Comparison of ENCODE assay signal across 12 mouse cellular contexts in the genomic region with DNA sequence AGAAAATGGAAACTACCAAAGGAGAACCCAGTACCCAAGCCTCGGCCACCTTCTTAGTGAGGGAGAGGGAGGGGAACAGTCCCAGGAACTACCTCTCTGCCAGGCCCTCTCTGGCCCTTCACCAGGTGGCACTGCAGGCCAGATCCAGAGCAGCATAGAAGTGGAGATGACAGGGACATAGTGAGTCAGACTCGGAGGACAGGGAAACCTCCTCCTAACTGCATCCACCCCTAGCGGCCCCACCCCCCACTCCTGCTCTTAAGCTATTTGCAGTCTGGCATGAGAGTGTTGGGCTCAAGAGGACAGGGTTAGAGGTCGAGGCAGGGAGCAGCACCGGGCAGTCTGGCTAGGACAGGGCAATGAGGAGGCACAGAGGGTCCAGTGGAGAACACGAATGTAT. TPM values are rescaled to one million over a fixed set of nuclear protein-coding genes. Genes with fewer than 3 reads are reported as not detected.
A peak's percentile ranks its signal among the peaks of the same experiment; 100 is the strongest.
DNase-seq lines count a peak whose midpoint lies in the region; ATAC-seq and TF ChIP-seq lines count a peak whose summit lies in the region.
"Had no signal": no experiment of that assay in that cellular context is flagged by ENCODE, and none has a peak within 500 bp of the region (broad histone marks: within the 10 kb centered on the region; RNA-seq: fewer than 3 reads in every experiment).

No protein-coding gene starts in this region.

- H3K4me2 ChIP-seq in heart, postnatal 0 days (ENCODE audit: low read depth, low read length), result no peak overlapping the region
- no peak overlapping the region for H3K4me2 ChIP-seq in midbrain, postnatal 0 days (ENCODE audit: low read depth, low read length, poor library complexity, severe bottlenecking)
- H3K4me2 ChIP-seq in midbrain, embryonic 14.5 days (ENCODE audit: low read length), result no peak overlapping the region
- H3K4me2 ChIP-seq in stomach, postnatal 0 days (replicated peaks; ENCODE audit: low read depth), result no peak overlapping the region
- H3K4me2 ChIP-seq: lung, embryonic 14.5 days had no signal

- peak; percentile 51; the same call in 1 of the 2 replicates for ATAC-seq in heart, postnatal 0 days (ENCODE audit: insufficient read depth, low read depth)
- ATAC-seq in midbrain, postnatal 0 days (ENCODE audit: low FRiP score), result no peak
- no peak for ATAC-seq in midbrain, embryonic 14.5 days (ENCODE audit: low FRiP score, low TSS enrichment)
- peak; percentile 43; the same call in 1 of the 2 replicates for ATAC-seq in stomach, postnatal 0 days (ENCODE audit: low FRiP score, low TSS enrichment)
- no peak for ATAC-seq in CD4-positive, CD25-positive, alpha-beta regulatory T cell, adult 4 months

- no peak overlapping the region for H3K9ac ChIP-seq in heart, postnatal 0 days (replicated peaks; ENCODE audit: low read depth, low read length)
- no peak overlapping the region for H3K9ac ChIP-seq in midbrain, postnatal 0 days (replicated peaks; ENCODE audit: low read length, poor library complexity, severe bottlenecking)
- H3K9ac ChIP-seq in midbrain, embryonic 14.5 days (replicated peaks; ENCODE audit: low read length), result no peak overlapping the region
- no peak overlapping the region for H3K9ac ChIP-seq in stomach, postnatal 0 days (ENCODE audit: low read length)
- H3K9ac ChIP-seq: lung, embryonic 14.5 days had no signal

- no peaks in the 10 kb centered on the region for H3K9me3 ChIP-seq in heart, postnatal 0 days (replicated peaks; ENCODE audit: control insufficient read depth, low read length)
- H3K9me3 ChIP-seq in midbrain, postnatal 0 days (ENCODE audit: low read length), result no peaks in the 10 kb centered on the region
- no peaks in the 10 kb centered on the region for H3K9me3 ChIP-seq in midbrain, embryonic 14.5 days (ENCODE audit: control insufficient read depth, low read length)
- H3K9me3 ChIP-seq in embryonic facial prominence, embryonic 10.5 days, result no peaks in the 10 kb centered on the region
- H3K9me3 ChIP-seq in stomach, postnatal 0 days (ENCODE audit: control insufficient read depth, low read length), result no peaks in the 10 kb centered on the region
- H3K9me3 ChIP-seq: forebrain, embryonic 10.5 days had no signal

- no peak overlapping the region for H3K27ac ChIP-seq in heart, postnatal 0 days (ENCODE audit: low read depth)
- H3K27ac ChIP-seq in midbrain, postnatal 0 days (ENCODE audit: low read depth, low read length), result no peak overlapping the region
- no peak overlapping the region for H3K27ac ChIP-seq in midbrain, embryonic 14.5 days (replicated peaks; ENCODE audit: low read depth, low read length)
- H3K27ac ChIP-seq in embryonic facial prominence, embryonic 10.5 days (replicated peaks), result 0 out of 2 replicates have a peak overlapping the region, but pooled peaks have one; percentile 15
- H3K27ac ChIP-seq in stomach, postnatal 0 days (replicated peaks), result no peak overlapping the region
- H3K27ac ChIP-seq: forebrain, embryonic 10.5 days had no signal

- DNase-seq in heart, postnatal 0 days (ENCODE audit: low spot score), result peak; percentile 28
- no peak for DNase-seq in heart, adult 18-20 months
- DNase-seq in midbrain, postnatal 0 days (ENCODE audit: low spot score), result no peak
- DNase-seq in midbrain, embryonic 14.5 days, result no peak
- no peak for DNase-seq in embryonic facial prominence, embryonic 10.5 days (ENCODE audit: low spot score)
- DNase-seq in stomach, postnatal 0 days (ENCODE audit: low spot score), result no peak
- no peak for DNase-seq in natural killer cell, adult 2 months (ENCODE audit: low spot score in 2 of 2)
- DNase-seq: kidney, adult 11 months; lung, embryonic 14.5 days; spleen, adult 18-20 months had no signal

- TF ChIP-seq EP300 in heart, postnatal 0 days (IDR thresholded peaks at IDR 0.05; ENCODE audit: low read depth), result no peak
- no peak for TF ChIP-seq EP300 in stomach, postnatal 0 days (optimal IDR thresholded peaks at IDR 0.05)

- WGBS in heart, postnatal 0 days, result 28% methylated on average over 6 of the region's 6 CpGs
- 39% methylated on average over 6 of the region's 6 CpGs for WGBS in midbrain, postnatal 0 days
- 38% methylated on average over 6 of the region's 6 CpGs for WGBS in midbrain, embryonic 14.5 days
- WGBS in embryonic facial prominence, embryonic 10.5 days, result 27% methylated on average over 6 of the region's 6 CpGs
- WGBS in stomach, postnatal 0 days, result 34% methylated on average over 6 of the region's 6 CpGs

- H3K4me1 ChIP-seq in heart, postnatal 0 days (ENCODE audit: control insufficient read depth, insufficient read depth), result peaks cover 18% of the 10 kb centered on the region
- peaks cover 4% of the 10 kb centered on the region; the same call in 1 of the 2 replicates for H3K4me1 ChIP-seq in midbrain, postnatal 0 days (ENCODE audit: insufficient read depth, low read length)
- no peaks in the 10 kb centered on the region for H3K4me1 ChIP-seq in midbrain, embryonic 14.5 days (ENCODE audit: control insufficient read depth, insufficient read depth, low read length)
- peaks cover 51% of the 10 kb centered on the region for H3K4me1 ChIP-seq in embryonic facial prominence, embryonic 10.5 days
- H3K4me1 ChIP-seq in stomach, postnatal 0 days (replicated peaks; ENCODE audit: control insufficient read depth, insufficient read depth), result no peaks in the 10 kb centered on the region

- H3K4me3 ChIP-seq in heart, postnatal 0 days (ENCODE audit: low read depth, low read length), result no peak overlapping the region
- no peak overlapping the region for H3K4me3 ChIP-seq in midbrain, postnatal 0 days (ENCODE audit: low read depth, low read length)
- H3K4me3 ChIP-seq in midbrain, embryonic 14.5 days (replicated peaks; ENCODE audit: low read depth, low read length), result no peak overlapping the region
- no peak overlapping the region for H3K4me3 ChIP-seq in embryonic facial prominence, embryonic 10.5 days
- no peak overlapping the region for H3K4me3 ChIP-seq in stomach, postnatal 0 days (ENCODE audit: low read depth, low read length)
- H3K4me3 ChIP-seq: forebrain, embryonic 10.5 days had no signal

- peaks cover 52% of the 10 kb centered on the region for H3K36me3 ChIP-seq in heart, postnatal 0 days (replicated peaks; ENCODE audit: control insufficient read depth, insufficient read depth, low read length)
- no peaks in the 10 kb centered on the region; the same call in 1 of the 2 replicates for H3K36me3 ChIP-seq in midbrain, postnatal 0 days (ENCODE audit: insufficient read depth, low read length)
- no peaks in the 10 kb centered on the region for H3K36me3 ChIP-seq in midbrain, embryonic 14.5 days (ENCODE audit: control insufficient read depth, insufficient read depth, low read length)
- H3K36me3 ChIP-seq in embryonic facial prominence, embryonic 10.5 days (replicated peaks), result peaks cover 57% of the 10 kb centered on the region
- H3K36me3 ChIP-seq in stomach, postnatal 0 days (ENCODE audit: control insufficient read depth, insufficient read depth, low read length), result peaks cover 8% of the 10 kb centered on the region

- H3K27me3 ChIP-seq in heart, postnatal 0 days (ENCODE audit: control insufficient read depth, insufficient read depth, low read length), result peaks cover 7% of the 10 kb centered on the region; the same call in 1 of the 2 replicates
- H3K27me3 ChIP-seq in midbrain, postnatal 0 days (ENCODE audit: insufficient read depth, low read length), result no peaks in the 10 kb centered on the region; the same call in 1 of the 2 replicates
- H3K27me3 ChIP-seq in midbrain, embryonic 14.5 days (ENCODE audit: control insufficient read depth, insufficient read depth, low read length), result peaks cover 9% of the 10 kb centered on the region; the same call in 1 of the 2 replicates
- H3K27me3 ChIP-seq in embryonic facial prominence, embryonic 10.5 days (replicated peaks; ENCODE audit: low read depth, poor library complexity, severe bottlenecking), result peaks cover 30% of the 10 kb centered on the region
- no peaks in the 10 kb centered on the region for H3K27me3 ChIP-seq in stomach, postnatal 0 days (ENCODE audit: control insufficient read depth, insufficient read depth, low read length)

- peak; percentile 52 for TF ChIP-seq CTCF in heart, postnatal 0 days (IDR thresholded peaks at IDR 0.05; ENCODE audit: low read depth)
- TF ChIP-seq CTCF in midbrain, postnatal 0 days (IDR thresholded peaks at IDR 0.05), result peak; percentile 40
- TF ChIP-seq CTCF in stomach, postnatal 0 days (IDR thresholded peaks at IDR 0.05; ENCODE audit: low read depth), result peak; percentile 59

RNA-seq across cellular contexts. Expression of a gene that starts 2.6 kb away (rescaled TPM):
- 2.0 TPM in 1 of 2 replicates, not detected in the other for total RNA-seq in heart, postnatal 0 days (2014; rRNA removed; ENCODE audit: low replicate concordance)
- polyA plus RNA-seq in heart, postnatal 0 days (2015; fragmentation: Nextera tagmentation; extraction: Ambion mirVana), result 0.40 and 0.55 TPM in 2 replicates
- under 1 TPM; 0.27 to 0.36 TPM for total RNA-seq in heart, adult 18-20 months (2021)
- total RNA-seq in midbrain, postnatal 0 days (2014; rRNA removed), result 4.9 and 7.9 TPM in 2 replicates
- polyA plus RNA-seq in midbrain, postnatal 0 days (2015; fragmentation: Nextera tagmentation; extraction: Ambion mirVana), result 2.2 and 2.4 TPM in 2 replicates
- 1.3 and 1.7 TPM in 2 replicates for polyA plus RNA-seq in midbrain, embryonic 14.5 days (2014; fragmentation: Nextera tagmentation; extraction: Ambion mirVana)
- polyA plus RNA-seq in embryonic facial prominence, embryonic 10.5 days (2016; fragmentation: Nextera tagmentation; extraction: Ambion mirVana), result 2.3 TPM in 2 replicates
- polyA plus RNA-seq in stomach, postnatal 0 days (2015; fragmentation: Nextera tagmentation; extraction: Ambion mirVana), result 0.62 and 0.67 TPM in 2 replicates
- polyA plus RNA-seq in CD4-positive, CD25-positive, alpha-beta regulatory T cell, adult 4 months (2017; shearing (Covaris generic)), result not detected

RNA-seq across cellular contexts. Expression of a gene that starts 15.5 kb away (rescaled TPM):
- total RNA-seq in heart, postnatal 0 days (2014; rRNA removed; ENCODE audit: low replicate concordance), result 272 and 285 TPM in 2 replicates
- polyA plus RNA-seq in heart, postnatal 0 days (2015; fragmentation: Nextera tagmentation; extraction: Ambion mirVana), result 244 and 250 TPM in 2 replicates
- total RNA-seq in heart, adult 18-20 months (2021), result 100 to 1,000 TPM; 120 to 144 TPM
- 239 and 278 TPM in 2 replicates for total RNA-seq in midbrain, postnatal 0 days (2014; rRNA removed)
- polyA plus RNA-seq in midbrain, postnatal 0 days (2015; fragmentation: Nextera tagmentation; extraction: Ambion mirVana), result 268 and 317 TPM in 2 replicates
- 93.5 and 112 TPM in 2 replicates for polyA plus RNA-seq in midbrain, embryonic 14.5 days (2014; fragmentation: Nextera tagmentation; extraction: Ambion mirVana)
- 131 and 134 TPM in 2 replicates for polyA plus RNA-seq in embryonic facial prominence, embryonic 10.5 days (2016; fragmentation: Nextera tagmentation; extraction: Ambion mirVana)
- polyA plus RNA-seq in stomach, postnatal 0 days (2015; fragmentation: Nextera tagmentation; extraction: Ambion mirVana), result 178 TPM in 2 replicates
- 10 to 100 TPM; 17.4 to 29.5 TPM for polyA plus RNA-seq in CD4-positive, CD25-positive, alpha-beta regulatory T cell, adult 4 months (2017; shearing (Covaris generic))

Comparison
In these comparisons a context has a peak if more than half of its experiments do, and no peak if none do; other contexts are left out.
1. ATAC-seq: peak in heart, postnatal 0 days (single experiment) and stomach, postnatal 0 days (single experiment); none in midbrain, postnatal 0 days (single experiment), midbrain, embryonic 14.5 days (single experiment) and CD4-positive, CD25-positive, alpha-beta regulatory T cell, adult 4 months (single experiment).
2. Peak in every context shown above with its lines, with median percentiles within 50 percentile points of each other: CTCF ChIP-seq.